Mouse (Mus musculus): ENCODE results near the gene Olfr902. TPM values are rescaled to one million over a fixed set of nuclear protein-coding genes. Genes with fewer than 3 reads are reported as not detected.
"Not testable (repeated sequence)": the region's sequence is repeated elsewhere in the genome, so short reads cannot be mapped to it uniquely, and the experiment has no call there.

The Olfr902 gene
- polyA plus RNA-seq (2012; rRNA removed) = not detected in 2 replicates

- no peak for DNase-seq (ENCODE audit: low read depth)
These were observed at the start of gene Olfr902 for GRCm38 (mm10) chr9:38447352-38447751. TSS of gene Olfr902 (plus strand) at chr9:38447652.

DNA sequence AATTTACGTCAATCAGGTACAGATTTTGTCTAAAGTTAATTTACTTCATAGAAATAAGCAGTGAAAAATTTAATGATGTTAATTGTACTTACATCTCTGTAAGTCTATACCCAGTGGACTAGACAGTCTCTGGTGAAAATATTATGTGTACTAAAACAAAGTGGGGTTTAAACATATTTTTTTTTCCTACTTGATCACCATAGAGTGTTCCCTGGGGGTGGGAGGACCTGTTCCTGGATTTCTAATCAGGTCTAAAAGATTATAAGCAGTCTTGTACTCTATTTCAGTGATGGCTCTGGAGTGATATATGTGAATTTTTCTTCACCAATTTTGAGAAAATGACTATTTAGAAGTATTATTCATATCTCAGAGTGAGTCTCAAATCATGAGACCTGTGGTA lies 46.1 kb upstream of the Olfr902 start, which contains the start of gene Olfr147:
Gene Olfr147 (plus strand): TSS at position 301 of the 400 bp plus-strand sequence.
- DNase-seq (ENCODE audit: low read depth) = no peak

- DNase-seq (ENCODE audit: low read depth) = not testable (repeated sequence)
These were observed 40.0 kb upstream of the Olfr902 start for GRCm38 (mm10) chr9:38407502-38407901.

DNA sequence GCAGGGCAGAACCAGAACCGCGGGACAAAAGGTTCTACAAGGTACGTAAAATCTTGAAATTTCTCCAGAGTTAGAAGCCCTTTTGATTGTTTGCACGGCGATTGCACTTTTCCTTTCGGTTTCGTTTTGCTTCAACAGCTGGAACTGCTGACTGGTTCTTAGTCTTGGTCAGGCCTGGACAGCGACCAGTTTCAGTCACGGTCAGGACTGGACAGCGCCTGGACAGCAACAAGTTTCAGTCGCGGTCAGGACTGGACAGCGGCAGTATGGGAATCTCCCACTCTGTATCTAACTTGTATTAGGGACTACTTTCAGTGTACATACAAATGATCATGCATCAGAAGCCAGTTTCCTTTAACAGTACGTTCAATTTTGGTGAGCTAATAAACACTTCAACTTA lies 34.0 kb upstream of the Olfr902 start:
- not testable (repeated sequence) for DNase-seq (ENCODE audit: low read depth)

- no peak for DNase-seq (ENCODE audit: low read depth)
These were observed 23.7 kb upstream of the Olfr902 start for GRCm38 (mm10) chr9:38423801-38424200.

DNA sequence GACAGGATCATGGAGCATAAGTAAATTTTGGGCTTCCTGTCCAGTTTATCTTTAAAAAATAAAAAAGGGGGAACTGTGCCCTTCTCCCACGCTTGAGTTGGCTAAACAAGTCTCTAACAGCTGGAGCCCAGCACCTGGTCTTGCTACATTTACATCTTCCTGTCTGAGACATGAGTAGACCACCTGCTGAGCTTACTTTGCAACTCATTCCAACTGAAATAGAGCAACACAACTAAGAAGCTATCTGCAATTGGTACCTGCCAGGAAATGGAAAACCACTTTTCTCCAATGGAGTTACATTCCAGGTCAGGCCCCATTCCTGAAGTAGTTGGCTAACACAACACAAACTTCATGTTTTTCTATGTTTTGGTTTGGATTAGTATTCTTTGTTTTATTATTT lies 20.4 kb upstream of the Olfr902 start:
- DNase-seq (ENCODE audit: low read depth) = no peak

GRCm38 (mm10) chr9:38429155-38429554 lies 18.3 kb upstream of the Olfr902 start, which contains the start of gene Olfr901:
TSS of gene Olfr901 (plus strand) at chr9:38429455.
- no peak for DNase-seq (ENCODE audit: low read depth)

GRCm38 (mm10) chr9:38462844-38463243 lies 15.4 kb downstream of the Olfr902 start, which contains the start of gene Olfr904:
TSS of gene Olfr904 (plus strand) at chr9:38463144.
- no peak for DNase-seq (ENCODE audit: low read depth)

GRCm38 (mm10) chr9:38470807-38471206 lies 23.4 kb downstream of the Olfr902 start, which contains the start of gene Olfr905:
TSS of gene Olfr905 (plus strand) at chr9:38471107.
- DNase-seq (ENCODE audit: low read depth) = no peak

DNA sequence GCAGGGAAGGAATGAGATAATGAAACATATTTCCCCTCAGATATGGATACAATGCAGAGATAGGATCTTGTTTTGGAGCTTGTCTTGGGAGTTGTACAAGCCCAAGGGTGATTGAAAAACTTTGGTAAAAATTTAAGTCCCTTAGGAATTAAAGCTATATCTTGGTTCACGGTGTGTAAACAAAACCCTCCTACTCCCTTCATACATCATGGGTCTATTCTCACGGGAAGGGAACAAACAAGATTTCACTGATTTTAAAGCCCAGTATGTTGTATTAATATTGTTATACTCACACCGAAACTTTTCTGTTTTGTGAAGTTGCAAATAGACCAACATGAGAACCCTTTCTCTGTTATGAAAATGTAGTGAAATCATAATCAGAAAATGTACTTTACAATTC lies 39.3 kb downstream of the Olfr902 start, which contains the start of gene Olfr906:
Gene Olfr906 (plus strand): TSS at position 301 of the 400 bp plus-strand sequence.
- DNase-seq (ENCODE audit: low read depth) = no peak

DNA sequence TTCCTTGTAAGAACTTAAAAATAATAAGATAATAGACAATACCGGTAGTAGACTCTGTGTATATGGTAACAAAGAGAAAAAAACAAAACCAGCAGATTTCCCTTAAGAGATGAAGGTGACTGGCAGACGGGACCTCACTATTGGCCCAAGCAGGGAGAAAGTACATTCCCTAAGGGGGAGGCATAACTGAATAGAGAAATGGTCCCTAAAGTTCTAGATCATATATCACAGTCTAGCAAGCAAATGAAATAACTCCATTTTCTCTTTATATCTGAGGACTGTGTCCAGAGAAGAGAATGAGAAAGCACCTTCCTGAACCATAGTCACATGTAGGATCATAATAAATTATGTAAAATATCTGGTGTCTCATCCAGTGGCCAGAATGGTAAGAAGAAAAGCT lies 48.0 kb downstream of the Olfr902 start, which contains the start of gene Olfr907:
Gene Olfr907 (plus strand): TSS at position 301 of the 400 bp plus-strand sequence.
- DNase-seq (ENCODE audit: low read depth) = no peak

Other genes with a start within 250 kb of the Olfr902 start
- not detected in 2 replicates for gene Olfr893, start 239.3 kb upstream of the Olfr902 start, polyA plus RNA-seq (2012; rRNA removed)
- not detected in 2 replicates for gene Olfr894, start 229.6 kb upstream of the Olfr902 start, polyA plus RNA-seq (2012; rRNA removed)
- not detected in 2 replicates for gene Olfr143, start 194.9 kb upstream of the Olfr902 start, polyA plus RNA-seq (2012; rRNA removed)
- gene Olfr895, start 179.8 kb upstream of the Olfr902 start, polyA plus RNA-seq (2012; rRNA removed) = not detected in 2 replicates
- gene Olfr896-ps1, start 156.5 kb upstream of the Olfr902 start, polyA plus RNA-seq (2012; rRNA removed) = not detected in 2 replicates
- gene Olfr25, start 118.6 kb upstream of the Olfr902 start, polyA plus RNA-seq (2012; rRNA removed) = not detected in 2 replicates
- not detected in 2 replicates for gene Olfr898, start 99.2 kb upstream of the Olfr902 start, polyA plus RNA-seq (2012; rRNA removed)
- gene Olfr250, start 80.8 kb upstream of the Olfr902 start, polyA plus RNA-seq (2012; rRNA removed) = not detected in 2 replicates
- not detected in 2 replicates for gene Olfr251, start 70.6 kb upstream of the Olfr902 start, polyA plus RNA-seq (2012; rRNA removed)
- gene Olfr147, start 46.0 kb upstream of the Olfr902 start, polyA plus RNA-seq (2012; rRNA removed) = not detected in 2 replicates
- gene Olfr901, start 18.2 kb upstream of the Olfr902 start, polyA plus RNA-seq (2012; rRNA removed) = not detected in 2 replicates
- gene Olfr904, start 15.5 kb downstream of the Olfr902 start, polyA plus RNA-seq (2012; rRNA removed) = not detected in 2 replicates
- not detected in 2 replicates for gene Olfr905, start 23.5 kb downstream of the Olfr902 start, polyA plus RNA-seq (2012; rRNA removed)
- not detected in 2 replicates for gene Olfr906, start 39.4 kb downstream of the Olfr902 start, polyA plus RNA-seq (2012; rRNA removed)
- not detected in 2 replicates for gene Olfr907, start 48.1 kb downstream of the Olfr902 start, polyA plus RNA-seq (2012; rRNA removed)
- not detected in 2 replicates for gene Olfr911-ps1, start 73.9 kb downstream of the Olfr902 start, polyA plus RNA-seq (2012; rRNA removed)
- not detected in 2 replicates for gene Olfr910, start 90.2 kb downstream of the Olfr902 start, polyA plus RNA-seq (2012; rRNA removed)
- gene Olfr912, start 132.5 kb downstream of the Olfr902 start, polyA plus RNA-seq (2012; rRNA removed) = not detected in 2 replicates
- gene Olfr913, start 145.1 kb downstream of the Olfr902 start, polyA plus RNA-seq (2012; rRNA removed) = not detected in 2 replicates
- not detected in 2 replicates for gene Olfr914, start 157.4 kb downstream of the Olfr902 start, polyA plus RNA-seq (2012; rRNA removed)
- gene Olfr916, start 212.2 kb downstream of the Olfr902 start, polyA plus RNA-seq (2012; rRNA removed) = not detected in 2 replicates
- not detected in 2 replicates for gene Olfr917, start 218.2 kb downstream of the Olfr902 start, polyA plus RNA-seq (2012; rRNA removed)
- not detected in 2 replicates for gene Olfr918, start 226.9 kb downstream of the Olfr902 start, polyA plus RNA-seq (2012; rRNA removed)